Mouse (Mus musculus): ENCODE measurements around the gene Nup98.

DNA sequence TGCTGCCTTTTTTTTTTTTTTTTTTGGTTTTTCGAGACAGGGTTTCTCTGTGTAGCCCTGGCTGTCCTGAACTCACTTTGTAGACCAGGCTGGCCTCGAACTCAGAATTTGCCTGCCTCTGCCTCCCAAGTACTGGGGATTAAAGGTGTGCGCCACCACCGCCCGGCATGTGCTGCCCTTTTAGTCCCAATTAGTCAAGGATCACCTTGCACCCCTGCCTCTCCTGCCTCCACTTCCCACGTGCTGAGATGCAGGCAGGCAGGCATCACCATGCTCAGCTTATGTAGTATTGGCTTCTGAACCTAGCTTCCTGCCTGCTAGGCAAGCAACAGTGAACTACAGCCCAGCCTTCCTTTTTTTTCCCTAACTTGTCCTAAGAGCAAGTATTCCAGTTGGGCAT lies 92.6 kb downstream of the Nup98 start:
- TF ChIP-seq CTCF (IDR thresholded peaks at IDR 0.05; ENCODE audit: insufficient read depth, low read depth, low read length) (no peak), POLR2A (IDR thresholded peaks at IDR 0.05; ENCODE audit: insufficient read depth, low read depth, low read length) (no peak)
